Mouse (Mus musculus) small intestine, adult 2 months (tissue): Measurements from ENCODE around the gene Cxadr. TPM values are rescaled to one million over a fixed set of nuclear protein-coding genes. Genes with fewer than 3 reads are reported as not detected.

ENCODE experiments used
- H3K27ac ChIP-seq: fragments of 200-500 bp; 2 replicates; pipeline ENCODE4 v1.5.1; 2012; ENCODE audit warnings: low read depth, low read length, control low read depth, inconsistent platforms; ENCODE audit not compliant: insufficient read depth
- H3K27me3 ChIP-seq: fragments of 200-500 bp; 2 replicates; pipeline ENCODE4 v1.6.1; 2012; ENCODE audit warnings: mild to moderate bottlenecking, moderate library complexity, low read length, inconsistent platforms; ENCODE audit not compliant: control insufficient read depth, insufficient read depth
- H3K36me3 ChIP-seq: fragments of 200-500 bp; 2 replicates; pipeline ENCODE4 v1.6.1; 2012; ENCODE audit warnings: mild to moderate bottlenecking, low read length, control low read depth, inconsistent platforms; ENCODE audit not compliant: control insufficient read depth, insufficient read depth
- H3K4me1 ChIP-seq: fragments of 200-500 bp; 2 replicates; pipeline ENCODE4 v1.6.1; 2012; ENCODE audit warnings: low read length, inconsistent platforms, mixed read lengths; ENCODE audit not compliant: control insufficient read depth, insufficient read depth, insufficient read length
- H3K4me3 ChIP-seq: fragments of 200-500 bp; 2 replicates; pipeline ENCODE4 v1.5.1; 2012; ENCODE audit warnings: low read depth, mild to moderate bottlenecking, control low read depth, inconsistent platforms, low read length, moderate library complexity
- CTCF ChIP-seq: fragments of 200-500 bp; IDR thresholded peaks from 2 replicates; pipeline ENCODE4 v1.5.1; 2012; ENCODE audit warnings: low read depth, mild to moderate bottlenecking, control low read depth, inconsistent platforms, low read length, moderate library complexity, mixed read lengths; ENCODE audit not compliant: insufficient replicate concordance, insufficient read length; ENCODE audit errors: extremely low read depth
- POLR2A ChIP-seq: fragments of 200-500 bp; IDR thresholded peaks from 2 replicates; pipeline ENCODE4 v1.6.1; 2012; ENCODE audit warnings: low read depth, mild to moderate bottlenecking, control low read depth, inconsistent platforms, low read length, moderate library complexity
- WGBS: fragments of 180-500 bp; shearing (Covaris S2); methylation state at CpG from one replicate; pipeline ENCODE4 v1.1.7; 2018; 5-methylcytosine and 5-hydroxymethylcytosine counted together
- polyA plus RNA-seq: library from polyadenylated mRNA; depleted of rRNA; stranded (reverse); fragments of >200 nt; gene quantifications from 2 replicates; pipeline ENCODE4 v1.2.3, GENCODE M21; 2012

The Cxadr gene
- polyA plus RNA-seq, 1 experiment = 75.9 TPM

GRCm38 (mm10) chr16:78389122-78389521 is 87.8 kb downstream of the Cxadr start:
- Histone ChIP-seq H3K4me1 (no peaks in the 10 kb centered on the region), H3K36me3 (no peaks in the 10 kb centered on the region), H3K4me3 (no peak overlapping the region), H3K27ac (no peak overlapping the region), H3K27me3 (no peaks in the 10 kb centered on the region)
- TF ChIP-seq POLR2A (no peak), CTCF (no peak)
- 84% methylated on average over 4 of the region's 4 CpGs for WGBS

GRCm38 (mm10) chr16:78389986-78390385 is 88.7 kb downstream of the Cxadr start:
- WGBS = 72% methylated on average over 3 of the region's 3 CpGs
- TF ChIP-seq CTCF = no peak
- TF ChIP-seq POLR2A = no peak

GRCm38 (mm10) chr16:78391354-78391753 is 90.1 kb downstream of the Cxadr start:
- H3K4me3 ChIP-seq = no peak overlapping the region
- WGBS = 64% methylated on average over 2 of the region's 2 CpGs
- H3K27me3 ChIP-seq = no peaks in the 10 kb centered on the region
- TF ChIP-seq CTCF (no peak), POLR2A (no peak)
- H3K27ac ChIP-seq = no peak overlapping the region
- H3K36me3 ChIP-seq = no peaks in the 10 kb centered on the region
- no peaks in the 10 kb centered on the region for H3K4me1 ChIP-seq

More at GRCm38 (mm10) chr16:78389986-78390385, 88.7 kb downstream of the Cxadr start:
- Histone ChIP-seq H3K36me3 (no peaks in the 10 kb centered on the region), H3K4me1 (no peaks in the 10 kb centered on the region), H3K27me3 (no peaks in the 10 kb centered on the region), H3K4me3 (no peak overlapping the region), H3K27ac (no peak overlapping the region)

- Histone ChIP-seq H3K36me3 (no peaks in the 10 kb centered on the region), H3K4me1 (no peaks in the 10 kb centered on the region), H3K4me3 (no peak overlapping the region), H3K27ac (no peak overlapping the region), H3K27me3 (no peaks in the 10 kb centered on the region)
- 86% methylated on average over 6 of the region's 6 CpGs for WGBS
- no peak for TF ChIP-seq CTCF
- no peak for TF ChIP-seq POLR2A
Measured at GRCm38 (mm10) chr16:78398734-78399133, 97.4 kb downstream of the Cxadr start.

- TF ChIP-seq POLR2A (no peak), CTCF (no peak)
- H3K36me3 ChIP-seq = no peaks in the 10 kb centered on the region
- no peak overlapping the region for H3K4me3 ChIP-seq
- H3K27ac ChIP-seq = no peak overlapping the region
- WGBS = 90% methylated on average over 3 of the region's 3 CpGs
- H3K4me1 ChIP-seq = no peaks in the 10 kb centered on the region
- no peaks in the 10 kb centered on the region for H3K27me3 ChIP-seq
Measured at GRCm38 (mm10) chr16:78399423-78399822, 98.1 kb downstream of the Cxadr start.

GRCm38 (mm10) chr16:78402316-78402715 is 101.0 kb downstream of the Cxadr start:
- no peak overlapping the region for H3K27ac ChIP-seq
- H3K36me3 ChIP-seq = no peaks in the 10 kb centered on the region
- no peaks in the 10 kb centered on the region for H3K4me1 ChIP-seq
- WGBS = 26% methylated on average over 2 of the region's 2 CpGs
- no peaks in the 10 kb centered on the region for H3K27me3 ChIP-seq
- TF ChIP-seq CTCF (no peak), POLR2A (no peak)
- H3K4me3 ChIP-seq = no peak overlapping the region

- Histone ChIP-seq H3K27ac (no peak overlapping the region), H3K27me3 (no peaks in the 10 kb centered on the region), H3K36me3 (no peaks in the 10 kb centered on the region), H3K4me1 (no peaks in the 10 kb centered on the region), H3K4me3 (no peak overlapping the region)
- WGBS = 62% methylated on average over 2 of the region's 2 CpGs
- TF ChIP-seq CTCF (no peak), POLR2A (no peak)
Measured at GRCm38 (mm10) chr16:78406657-78407056, 105.4 kb downstream of the Cxadr start.
